In genomic region chr17:87225384-87225783, GRCm38 (mm10) we compare ENCODE assay signal across 24 mouse cellular contexts. TPM values are rescaled to one million over a fixed set of nuclear protein-coding genes. Genes with fewer than 3 reads are reported as not detected.
A peak's percentile ranks its signal among the peaks of the same experiment; 100 is the strongest.
DNase-seq lines count a peak whose midpoint lies in the region; ATAC-seq lines count a peak whose summit lies in the region.
"Had no signal": no experiment of that assay in that cellular context is flagged by ENCODE, and none has a peak within 500 bp of the region (broad histone marks: within the 10 kb centered on the region; RNA-seq: fewer than 3 reads in every experiment).

No protein-coding gene starts in this region.

- 89% methylated on average over 9 of the region's 9 CpGs for WGBS in embryonic facial prominence, embryonic 13.5 days
- WGBS in embryonic facial prominence, embryonic 10.5 days: 90% methylated on average over 9 of the region's 9 CpGs
- WGBS in heart, embryonic 10.5 days: 86% methylated on average over 9 of the region's 9 CpGs
- 90% methylated on average over 9 of the region's 9 CpGs for WGBS in midbrain, embryonic 11.5 days
- WGBS in midbrain, embryonic 16.5 days: 92% methylated on average over 9 of the region's 9 CpGs

- H3K4me1 ChIP-seq in embryonic facial prominence, embryonic 13.5 days: peaks cover 18% of the 10 kb centered on the region
- peaks cover 14% of the 10 kb centered on the region for H3K4me1 ChIP-seq in embryonic facial prominence, embryonic 10.5 days
- H3K4me1 ChIP-seq in heart, embryonic 10.5 days: peaks cover 14% of the 10 kb centered on the region
- H3K4me1 ChIP-seq in midbrain, embryonic 11.5 days (ENCODE audit: control insufficient read depth, insufficient read depth, low read length): no peaks in the 10 kb centered on the region
- no peaks in the 10 kb centered on the region for H3K4me1 ChIP-seq in midbrain, embryonic 16.5 days (ENCODE audit: control insufficient read depth, insufficient read depth, low read length)
- H3K4me1 ChIP-seq: forebrain, embryonic 12.5 days had no signal

- H3K9ac ChIP-seq in embryonic facial prominence, embryonic 13.5 days: no peak overlapping the region
- no peak overlapping the region for H3K9ac ChIP-seq in midbrain, embryonic 11.5 days (ENCODE audit: low read length)
- no peak overlapping the region for H3K9ac ChIP-seq in midbrain, embryonic 16.5 days (ENCODE audit: low read depth, low read length)
- H3K9ac ChIP-seq: forebrain, embryonic 12.5 days had no signal

- no peak for ATAC-seq in embryonic facial prominence, embryonic 13.5 days (ENCODE audit: insufficient number of reproducible peaks, insufficient read depth, low FRiP score, low TSS enrichment, low read depth)
- no peak for ATAC-seq in midbrain, embryonic 11.5 days (ENCODE audit: low FRiP score)
- ATAC-seq in midbrain, embryonic 16.5 days: no peak
- ATAC-seq: activated CD4-positive, CD25-positive, alpha-beta regulatory T cell, adult 4 months; CD4-positive, CD25-positive, alpha-beta regulatory T cell, adult 4 months; forebrain, embryonic 14.5 days; forebrain, embryonic 16.5 days had no signal

- intact Hi-C loops in heart, postnatal 36 days (cut with DNase I): no loop called here

- no peaks in the 10 kb centered on the region for H3K27me3 ChIP-seq in embryonic facial prominence, embryonic 13.5 days
- H3K27me3 ChIP-seq in embryonic facial prominence, embryonic 10.5 days (replicated peaks; ENCODE audit: low read depth, poor library complexity, severe bottlenecking): no peaks in the 10 kb centered on the region
- no peaks in the 10 kb centered on the region for H3K27me3 ChIP-seq in heart, embryonic 10.5 days (ENCODE audit: insufficient read depth, poor library complexity, severe bottlenecking)
- no peaks in the 10 kb centered on the region for H3K27me3 ChIP-seq in midbrain, embryonic 11.5 days (ENCODE audit: control insufficient read depth, insufficient read depth, low read length)
- no peaks in the 10 kb centered on the region for H3K27me3 ChIP-seq in midbrain, embryonic 16.5 days (ENCODE audit: control insufficient read depth, insufficient read depth, low read depth, low read length)
- H3K27me3 ChIP-seq: CH12.LX; forebrain, embryonic 12.5 days; Patski had no signal

- no peak overlapping the region for H3K4me3 ChIP-seq in embryonic facial prominence, embryonic 13.5 days
- H3K4me3 ChIP-seq in embryonic facial prominence, embryonic 10.5 days: no peak overlapping the region
- H3K4me3 ChIP-seq in heart, embryonic 10.5 days: no peak overlapping the region
- H3K4me3 ChIP-seq in midbrain, embryonic 11.5 days (ENCODE audit: low read depth, low read length): no peak overlapping the region
- H3K4me3 ChIP-seq in midbrain, embryonic 16.5 days (ENCODE audit: low read depth, low read length): no peak overlapping the region
- H3K4me3 ChIP-seq: erythroblast, embryonic 14.5 days; forebrain, embryonic 10.5 days; forebrain, embryonic 12.5 days had no signal

- DNase-seq in embryonic facial prominence, embryonic 10.5 days (ENCODE audit: low spot score): no peak
- peak; percentile 55 for DNase-seq in heart, embryonic 10.5 days (ENCODE audit: low spot score)
- DNase-seq in heart, postnatal 36 days: no peak
- DNase-seq in midbrain, embryonic 11.5 days (ENCODE audit: low spot score, missing footprints): peak; percentile 39
- DNase-seq: adrenal gland, adult 8-10 months; adrenal gland, postnatal 36 days; B cell, adult 2 months; cerebellum, adult 11-12 months; cerebellum, adult 2 months; cerebellum, adult 9-10 months; cerebellum, postnatal 10 days; cerebellum, postnatal 25 days had no signal

- H3K27ac ChIP-seq in embryonic facial prominence, embryonic 13.5 days: peak overlapping the region; percentile 48
- no peak overlapping the region for H3K27ac ChIP-seq in embryonic facial prominence, embryonic 10.5 days (replicated peaks)
- peak overlapping the region; percentile 22; the same call in 1 of the 2 replicates for H3K27ac ChIP-seq in heart, embryonic 10.5 days
- H3K27ac ChIP-seq in midbrain, embryonic 11.5 days (ENCODE audit: low read depth, low read length): no peak overlapping the region
- no peak overlapping the region for H3K27ac ChIP-seq in midbrain, embryonic 16.5 days (ENCODE audit: low read length)
- H3K27ac ChIP-seq: forebrain, embryonic 10.5 days; forebrain, embryonic 12.5 days had no signal

- H3K4me2 ChIP-seq in embryonic facial prominence, embryonic 13.5 days: no peak overlapping the region
- no peak overlapping the region for H3K4me2 ChIP-seq in midbrain, embryonic 11.5 days
- no peak overlapping the region for H3K4me2 ChIP-seq in midbrain, embryonic 16.5 days (ENCODE audit: low read length)
- H3K4me2 ChIP-seq: forebrain, embryonic 12.5 days had no signal

- no peaks in the 10 kb centered on the region for H3K36me3 ChIP-seq in embryonic facial prominence, embryonic 13.5 days
- H3K36me3 ChIP-seq in embryonic facial prominence, embryonic 10.5 days (replicated peaks): no peaks in the 10 kb centered on the region
- no peaks in the 10 kb centered on the region for H3K36me3 ChIP-seq in heart, embryonic 10.5 days
- no peaks in the 10 kb centered on the region for H3K36me3 ChIP-seq in midbrain, embryonic 11.5 days (ENCODE audit: control insufficient read depth, insufficient read depth, low read length)
- no peaks in the 10 kb centered on the region for H3K36me3 ChIP-seq in midbrain, embryonic 16.5 days (ENCODE audit: control insufficient read depth, insufficient read depth, low read length)
- H3K36me3 ChIP-seq: forebrain, embryonic 10.5 days; forebrain, embryonic 12.5 days; G1E had no signal

- no peaks in the 10 kb centered on the region; the same call in 1 of the 2 replicates for H3K9me3 ChIP-seq in embryonic facial prominence, embryonic 13.5 days
- peaks cover 3% of the 10 kb centered on the region; the same call in 1 of the 2 replicates for H3K9me3 ChIP-seq in embryonic facial prominence, embryonic 10.5 days
- H3K9me3 ChIP-seq in heart, embryonic 10.5 days: 0 out of 2 replicates have a peak, but pooled peaks cover 3% of the 10 kb centered on the region
- no peaks in the 10 kb centered on the region for H3K9me3 ChIP-seq in midbrain, embryonic 11.5 days (ENCODE audit: control insufficient read depth, low read length)
- no peaks in the 10 kb centered on the region for H3K9me3 ChIP-seq in midbrain, embryonic 16.5 days (replicated peaks; ENCODE audit: control insufficient read depth, low read length, poor library complexity, severe bottlenecking)
- H3K9me3 ChIP-seq: forebrain, embryonic 12.5 days had no signal

RNA-seq across cellular contexts. Expression of gene Mcfd2, which starts 40.4 kb away (rescaled TPM):
- polyA plus RNA-seq in embryonic facial prominence, embryonic 13.5 days (2015; fragmentation: Nextera tagmentation; extraction: Ambion mirVana): 85.7 and 97.0 TPM in 2 replicates
- 75.2 and 81.8 TPM in 2 replicates for polyA plus RNA-seq in embryonic facial prominence, embryonic 10.5 days (2016; fragmentation: Nextera tagmentation; extraction: Ambion mirVana)
- polyA plus RNA-seq in heart, embryonic 10.5 days (2016; fragmentation: Nextera tagmentation; extraction: Ambion mirVana): 77.8 and 82.7 TPM in 2 replicates
- total RNA-seq in heart, postnatal 36 days (2021): 10 to 100 TPM; 44.0 to 51.0 TPM
- 72.9 and 75.0 TPM in 2 replicates for polyA plus RNA-seq in midbrain, embryonic 11.5 days (2014; fragmentation: Nextera tagmentation; extraction: Ambion mirVana)
- polyA plus RNA-seq in midbrain, embryonic 16.5 days (2015; fragmentation: Nextera tagmentation; extraction: Ambion mirVana): 44.6 and 48.1 TPM in 2 replicates

RNA-seq across cellular contexts. Expression of gene Ttc7, which starts 57.3 kb away (rescaled TPM):
- polyA plus RNA-seq in embryonic facial prominence, embryonic 13.5 days (2015; fragmentation: Nextera tagmentation; extraction: Ambion mirVana): 6.4 and 7.2 TPM in 2 replicates
- polyA plus RNA-seq in embryonic facial prominence, embryonic 10.5 days (2016; fragmentation: Nextera tagmentation; extraction: Ambion mirVana): 3.6 and 4.0 TPM in 2 replicates
- 2.8 and 4.7 TPM in 2 replicates for polyA plus RNA-seq in heart, embryonic 10.5 days (2016; fragmentation: Nextera tagmentation; extraction: Ambion mirVana)
- 10 to 100 TPM; 14.7 to 16.7 TPM for total RNA-seq in heart, postnatal 36 days (2021)
- 3.0 and 3.1 TPM in 2 replicates for polyA plus RNA-seq in midbrain, embryonic 11.5 days (2014; fragmentation: Nextera tagmentation; extraction: Ambion mirVana)
- polyA plus RNA-seq in midbrain, embryonic 16.5 days (2015; fragmentation: Nextera tagmentation; extraction: Ambion mirVana): 4.2 and 6.4 TPM in 2 replicates

Comparison
In these comparisons a context has a peak if more than half of its experiments do, and no peak if none do; other contexts are left out.
1. H3K27ac ChIP-seq: peak in embryonic facial prominence, embryonic 13.5 days (single experiment) and heart, embryonic 10.5 days (single experiment); none in embryonic facial prominence, embryonic 10.5 days (single experiment), midbrain, embryonic 11.5 days (single experiment) and midbrain, embryonic 16.5 days (single experiment).
2. DNase-seq: peak in heart, embryonic 10.5 days (single experiment) and midbrain, embryonic 11.5 days (single experiment); none in embryonic facial prominence, embryonic 10.5 days (single experiment) and heart, postnatal 36 days (0 of 2).